Mouse (Mus musculus) forebrain, postnatal 0 days (tissue): ENCODE data around the gene Prkca. TPM values are rescaled to one million over a fixed set of nuclear protein-coding genes. Genes with fewer than 3 reads are reported as not detected.
A peak's percentile ranks its signal among the peaks of the same experiment; 100 is the strongest.

ENCODE experiments used
- ATAC-seq: fragments of 200-750 bp; cut with Nextera tagmentation; 2 replicates; pipeline ENCODE4 v1.8.0; 2017; ENCODE audit warnings: mild to moderate bottlenecking, moderate library complexity
- DNase-seq: peaks from one replicate; pipeline ENCODE4 v3.0.0-alpha.2; 2015
- H3K27ac ChIP-seq: fragments of 300-500 bp; sonication (generic); 2 replicates; pipeline ENCODE4 v1.5.1; 2014; ENCODE audit warnings: low read depth, mild to moderate bottlenecking, antibody characterized with exemption, low read length, moderate library complexity, mixed read lengths
- H3K27me3 ChIP-seq: fragments of 300-500 bp; sonication (generic); 2 replicates; pipeline ENCODE4 v1.6.1; 2014; ENCODE audit warnings: mild to moderate bottlenecking, low read length, mixed read lengths; ENCODE audit not compliant: insufficient read depth
- H3K36me3 ChIP-seq: fragments of 300-500 bp; sonication (generic); 2 replicates; pipeline ENCODE4 v1.6.1; 2014; ENCODE audit warnings: mild to moderate bottlenecking, moderate library complexity; ENCODE audit not compliant: insufficient read depth
- H3K4me1 ChIP-seq: fragments of 300-500 bp; sonication (generic); 2 replicates; pipeline ENCODE4 v1.6.1; 2014; ENCODE audit warnings: antibody characterized with exemption; ENCODE audit not compliant: insufficient read depth
- H3K4me2 ChIP-seq: fragments of 300-500 bp; sonication (generic); 2 replicates; pipeline ENCODE4 v1.6.1; 2014; ENCODE audit warnings: low read depth, mild to moderate bottlenecking, moderate library complexity
- H3K4me3 ChIP-seq: fragments of 300-500 bp; sonication (generic); 2 replicates; pipeline ENCODE4 v1.5.1; 2014; ENCODE audit warnings: low read depth, low read length, mixed read lengths
- H3K9ac ChIP-seq: fragments of 300-500 bp; sonication (generic); 2 replicates; pipeline ENCODE4 v1.6.1; 2014; ENCODE audit warnings: mild to moderate bottlenecking
- H3K9me3 ChIP-seq: fragments of 300-500 bp; sonication (generic); 2 replicates; pipeline ENCODE4 v1.6.1; 2016; ENCODE audit warnings: low read length
- CTCF ChIP-seq: sonication (generic); IDR thresholded peaks from 2 replicates; pipeline ENCODE4 v1.5.1; 2016; ENCODE audit warnings: antibody characterized with exemption, control low read depth, low read depth
- WGBS: fragments of 180-500 bp; shearing (Covaris S2); extraction: QIAGEN DNeasy Blood & Tissue Kit; methylation state at CpG from one replicate; pipeline ENCODE4 v1.1.7; 2014; 5-methylcytosine and 5-hydroxymethylcytosine counted together
- polyA plus RNA-seq: library from polyadenylated mRNA; unstranded; fragments of >200 nt; fragmentation: Nextera tagmentation; extraction: Ambion mirVana; gene quantifications from 2 replicates; pipeline ENCODE4 v1.2.1, GENCODE M21; 2015
- total RNA-seq: library from RNA; depleted of rRNA; stranded (reverse); fragments of >200 nt; gene quantifications from 2 replicates; pipeline ENCODE4 v1.2.3, GENCODE M21; 2014

Gene Prkca
- total and polyA plus RNA-seq, 2 experiments from 2014 or later, result 5.0 to 30.0 TPM

GRCm38 (mm10) chr11:108229176-108229946 lies 114.4 kb downstream of the Prkca start:
- Histone ChIP-seq H3K27me3 (no peaks in the 10 kb centered on the region), H3K4me1 (0 out of 2 replicates have a peak, but pooled peaks cover 3% of the 10 kb centered on the region), H3K36me3 (no peaks in the 10 kb centered on the region), H3K27ac (no peak overlapping the region), H3K4me2 (no peak overlapping the region), H3K9ac (no peak overlapping the region), H3K4me3 (no peak overlapping the region), H3K9me3 (no peaks in the 10 kb centered on the region)
- ATAC-seq (no peak), DNase-seq (no peak)
- TF ChIP-seq CTCF, result no peak
- 83% methylated on average over 8 of the region's 8 CpGs for WGBS

GRCm38 (mm10) chr11:108228497-108228896 lies 115.2 kb downstream of the Prkca start:
- WGBS, result 88% methylated on average over 4 of the region's 4 CpGs
- no peaks in the 10 kb centered on the region for H3K9me3 ChIP-seq
- no peak overlapping the region for H3K4me3 ChIP-seq
- no peak for TF ChIP-seq CTCF
- ATAC-seq (no peak), DNase-seq (no peak)
- H3K9ac ChIP-seq, result no peak overlapping the region
- H3K27ac ChIP-seq, result no peak overlapping the region
- no peaks in the 10 kb centered on the region for H3K27me3 ChIP-seq
- peaks cover 5% of the 10 kb centered on the region; the same call in 1 of the 2 replicates for H3K4me1 ChIP-seq
- no peaks in the 10 kb centered on the region for H3K36me3 ChIP-seq
- H3K4me2 ChIP-seq, result no peak overlapping the region

GRCm38 (mm10) chr11:108226248-108226647 lies 117.5 kb downstream of the Prkca start:
- no peak overlapping the region for H3K9ac ChIP-seq
- no peak overlapping the region for H3K4me2 ChIP-seq
- no peaks in the 10 kb centered on the region for H3K36me3 ChIP-seq
- no peaks in the 10 kb centered on the region for H3K9me3 ChIP-seq
- no peaks in the 10 kb centered on the region for H3K27me3 ChIP-seq
- TF ChIP-seq CTCF, result no peak
- 26% methylated on average over 5 of the region's 5 CpGs for WGBS
- ATAC-seq, result no peak
- DNase-seq, result no peak
- H3K4me1 ChIP-seq, result peaks cover 19% of the 10 kb centered on the region
- no peak overlapping the region for H3K4me3 ChIP-seq
- H3K27ac ChIP-seq, result no peak overlapping the region

GRCm38 (mm10) chr11:108224233-108224973 lies 119.3 kb downstream of the Prkca start:
- Histone ChIP-seq H3K9me3 (no peaks in the 10 kb centered on the region), H3K4me2 (no peak overlapping the region), H3K27ac (no peak overlapping the region), H3K9ac (no peak overlapping the region), H3K4me3 (no peak overlapping the region), H3K27me3 (no peaks in the 10 kb centered on the region), H3K36me3 (no peaks in the 10 kb centered on the region), H3K4me1 (peaks cover 24% of the 10 kb centered on the region)
- ATAC-seq (no peak), DNase-seq (no peak)
- 30% methylated on average over 11 of the region's 11 CpGs for WGBS
- TF ChIP-seq CTCF, result no peak

GRCm38 (mm10) chr11:108223613-108224232 lies 120.0 kb downstream of the Prkca start:
- Histone ChIP-seq H3K4me3 (no peak overlapping the region), H3K9me3 (no peaks in the 10 kb centered on the region), H3K9ac (no peak overlapping the region), H3K4me2 (no peak overlapping the region), H3K27me3 (no peaks in the 10 kb centered on the region), H3K4me1 (peaks cover 24% of the 10 kb centered on the region), H3K36me3 (no peaks in the 10 kb centered on the region), H3K27ac (0 out of 2 replicates have a peak overlapping the region, but pooled peaks have one; percentile 9)
- no peak for TF ChIP-seq CTCF
- DNase-seq (no peak), ATAC-seq (no peak)
- WGBS, result 73% methylated on average over 13 of the region's 13 CpGs

- no peak overlapping the region for H3K27ac ChIP-seq
- ATAC-seq, result no peak
- no peak for TF ChIP-seq CTCF
- WGBS, result 64% methylated on average over 6 of the region's 6 CpGs
- peaks cover 24% of the 10 kb centered on the region for H3K4me1 ChIP-seq
- no peaks in the 10 kb centered on the region for H3K36me3 ChIP-seq
- no peaks in the 10 kb centered on the region for H3K9me3 ChIP-seq
- H3K9ac ChIP-seq, result no peak overlapping the region
- no peak overlapping the region for H3K4me3 ChIP-seq
- DNase-seq, result no peak
- H3K27me3 ChIP-seq, result no peaks in the 10 kb centered on the region
- no peak overlapping the region for H3K4me2 ChIP-seq
These were observed 120.6 kb downstream of the Prkca start for GRCm38 (mm10) chr11:108223154-108223553.
